Mouse (Mus musculus) kidney, adult 11 months (tissue): Measurements from ENCODE around the gene Foxl1.
A peak's percentile ranks its signal among the peaks of the same experiment; 100 is the strongest.
"Not testable (repeated sequence)": the region's sequence is repeated elsewhere in the genome, so short reads cannot be mapped to it uniquely, and the experiment has no call there.

Experiments
- DNase-seq: peaks from one replicate; pipeline ENCODE4 v3.0.0; 2022

The Foxl1 gene

DNA sequence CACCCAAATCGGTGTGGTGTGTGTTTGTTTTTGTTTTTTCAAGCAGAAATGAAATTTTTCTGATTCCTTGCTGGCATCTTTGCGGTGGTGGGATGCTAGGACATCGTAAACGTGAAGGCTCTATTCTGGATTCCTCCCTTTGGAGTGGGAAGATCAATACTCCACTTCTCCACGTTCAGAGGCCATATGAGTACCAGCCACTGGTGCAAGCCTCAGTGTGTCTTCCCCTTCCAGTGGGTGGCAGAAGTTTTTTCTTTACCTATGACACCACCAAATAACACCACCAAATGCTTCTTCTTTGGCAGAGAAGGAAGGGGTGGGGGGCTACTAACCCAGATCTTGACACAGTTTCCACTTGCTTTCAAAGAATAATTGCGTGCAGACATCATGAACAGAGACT lies 1.5 kb upstream of the Foxl1 start:
- no peak for DNase-seq

GRCm38 (mm10) chr8:121126694-121127093 lies 1.0 kb upstream of the Foxl1 start:
- DNase-seq, result no peak

- no peak for DNase-seq
Observed at GRCm38 (mm10) chr8:121127291-121127701, 444 bp upstream of the Foxl1 start.

GRCm38 (mm10) chr8:121128531-121129264 lies 958 bp downstream of the Foxl1 start:
- DNase-seq, result no peak

GRCm38 (mm10) chr8:121129265-121129940 lies 1.7 kb downstream of the Foxl1 start:
- DNase-seq, result no peak

- DNase-seq, result no peak
Observed at GRCm38 (mm10) chr8:121130522-121130921, 2.8 kb downstream of the Foxl1 start.

- no peak for DNase-seq
Observed at GRCm38 (mm10) chr8:121132961-121133513, 5.3 kb downstream of the Foxl1 start.

- no peak for DNase-seq
Observed at GRCm38 (mm10) chr8:121134102-121134501, 6.4 kb downstream of the Foxl1 start.

- no peak for DNase-seq
Observed at GRCm38 (mm10) chr8:121134512-121134911, 6.8 kb downstream of the Foxl1 start.

DNA sequence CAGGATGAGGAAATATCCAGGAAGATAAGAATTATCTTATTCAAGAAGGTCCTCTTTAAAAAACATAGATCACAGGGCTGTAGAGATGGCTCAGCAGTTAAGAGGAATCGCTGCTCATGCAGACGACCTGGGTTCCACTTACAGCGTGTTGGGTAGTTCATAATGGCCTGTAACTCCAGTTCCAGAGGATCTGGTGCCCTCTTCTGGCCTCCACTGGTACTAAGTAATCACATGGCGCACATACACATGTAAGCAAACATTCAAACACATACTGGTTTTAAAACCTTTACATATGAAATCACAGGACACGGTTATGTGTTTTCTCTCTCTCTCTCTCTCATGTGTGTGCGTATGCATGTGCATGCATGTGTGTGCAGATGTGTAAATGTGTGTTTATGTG lies 9.1 kb downstream of the Foxl1 start:
- no peak for DNase-seq

- DNase-seq, result not testable (repeated sequence)
Observed at GRCm38 (mm10) chr8:121145457-121146134, 17.9 kb downstream of the Foxl1 start.

DNA sequence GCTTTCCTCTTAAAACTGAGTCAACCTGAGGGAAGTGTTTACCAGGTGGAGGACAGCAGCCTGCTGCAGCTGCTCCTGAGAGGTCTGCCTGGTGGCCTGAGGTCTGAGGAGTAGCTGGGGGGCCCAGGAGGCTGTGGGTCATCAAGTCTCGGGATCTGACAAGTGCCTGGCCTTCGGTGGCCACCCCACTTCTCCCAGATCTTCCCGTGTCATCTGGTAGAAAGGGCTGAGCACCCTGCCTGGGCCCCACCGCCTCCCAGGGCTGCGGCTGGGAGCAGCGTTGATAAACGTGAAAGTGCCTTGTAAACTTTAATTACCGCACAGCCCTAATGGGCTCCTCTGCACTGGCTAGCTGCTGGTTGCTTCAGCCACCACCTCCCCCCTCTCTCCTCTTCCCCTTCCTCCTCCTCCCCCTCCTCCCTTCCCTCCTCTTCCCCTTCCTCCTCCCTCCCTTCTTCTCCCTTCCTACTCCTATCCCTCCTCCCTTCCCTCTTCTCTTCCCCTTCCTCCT lies 20.9 kb downstream of the Foxl1 start:
- DNase-seq, result no peak

DNA sequence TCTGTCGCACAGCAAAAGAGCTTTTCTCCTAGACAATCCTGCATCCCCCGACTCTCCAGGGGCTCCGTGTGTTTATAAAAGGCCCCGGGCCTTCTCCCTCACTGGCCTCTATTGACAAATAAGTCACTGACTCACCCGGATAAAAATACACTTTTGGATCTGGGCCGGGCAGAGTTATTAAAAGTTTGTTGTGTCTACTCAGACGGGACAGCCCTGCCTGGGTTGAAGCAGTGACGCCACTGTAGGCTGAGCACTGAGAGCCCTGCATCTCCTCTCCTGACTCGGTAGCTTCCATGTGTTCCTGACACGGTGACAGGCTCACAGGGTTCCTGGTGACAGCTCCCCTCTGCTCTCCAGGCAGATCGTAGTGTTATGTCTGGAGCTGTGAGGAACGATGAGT lies 24.7 kb downstream of the Foxl1 start:
- no peak for DNase-seq

DNA sequence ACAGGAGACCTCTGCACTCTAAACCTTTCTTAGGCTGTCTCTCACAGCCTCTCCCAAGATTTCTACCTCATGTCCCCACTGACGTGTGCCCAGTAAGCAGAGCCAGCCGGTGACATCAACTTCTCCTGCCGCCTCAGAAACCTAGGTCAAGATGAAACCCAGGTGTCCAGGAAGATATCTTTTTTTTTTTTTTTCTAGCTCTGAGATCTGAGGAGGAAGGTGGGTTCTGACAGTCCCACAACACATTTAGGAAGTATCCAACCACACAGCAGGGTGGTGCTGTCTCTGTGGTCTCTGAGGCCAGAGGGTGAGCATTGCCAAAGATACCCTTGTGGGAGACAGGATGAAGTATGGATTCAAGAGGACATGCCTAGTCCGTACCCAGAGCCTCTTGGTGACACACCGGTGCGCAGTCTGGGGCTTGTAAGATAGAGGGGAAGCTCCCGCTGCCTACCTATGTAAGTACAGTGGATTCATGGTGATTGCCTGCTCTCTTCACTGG lies 29.3 kb downstream of the Foxl1 start:
- DNase-seq, result no peak

- DNase-seq, result no peak
Observed at GRCm38 (mm10) chr8:121158812-121159211, 31.1 kb downstream of the Foxl1 start.

DNA sequence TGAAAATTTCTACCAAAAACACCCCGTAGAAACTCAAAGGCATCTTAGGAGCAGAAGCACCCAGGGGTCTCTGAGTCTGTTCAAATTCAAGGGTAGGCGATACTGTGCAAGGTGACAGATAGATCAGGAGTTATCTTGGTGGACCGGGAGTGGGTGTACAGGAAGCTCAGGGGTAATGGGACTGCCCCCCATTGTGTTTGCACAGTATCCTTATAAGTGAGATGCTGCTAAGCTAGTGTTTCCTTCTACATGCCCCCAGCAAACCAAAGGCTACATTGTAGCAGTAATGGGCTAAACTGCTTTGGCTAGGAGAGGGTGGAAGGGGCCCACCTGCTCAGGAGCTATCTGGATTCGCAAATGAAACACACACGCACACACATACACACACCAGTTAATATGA lies 33.7 kb downstream of the Foxl1 start:
- no peak for DNase-seq

- no peak for DNase-seq
Observed at GRCm38 (mm10) chr8:121162413-121162812, 34.7 kb downstream of the Foxl1 start.

DNA sequence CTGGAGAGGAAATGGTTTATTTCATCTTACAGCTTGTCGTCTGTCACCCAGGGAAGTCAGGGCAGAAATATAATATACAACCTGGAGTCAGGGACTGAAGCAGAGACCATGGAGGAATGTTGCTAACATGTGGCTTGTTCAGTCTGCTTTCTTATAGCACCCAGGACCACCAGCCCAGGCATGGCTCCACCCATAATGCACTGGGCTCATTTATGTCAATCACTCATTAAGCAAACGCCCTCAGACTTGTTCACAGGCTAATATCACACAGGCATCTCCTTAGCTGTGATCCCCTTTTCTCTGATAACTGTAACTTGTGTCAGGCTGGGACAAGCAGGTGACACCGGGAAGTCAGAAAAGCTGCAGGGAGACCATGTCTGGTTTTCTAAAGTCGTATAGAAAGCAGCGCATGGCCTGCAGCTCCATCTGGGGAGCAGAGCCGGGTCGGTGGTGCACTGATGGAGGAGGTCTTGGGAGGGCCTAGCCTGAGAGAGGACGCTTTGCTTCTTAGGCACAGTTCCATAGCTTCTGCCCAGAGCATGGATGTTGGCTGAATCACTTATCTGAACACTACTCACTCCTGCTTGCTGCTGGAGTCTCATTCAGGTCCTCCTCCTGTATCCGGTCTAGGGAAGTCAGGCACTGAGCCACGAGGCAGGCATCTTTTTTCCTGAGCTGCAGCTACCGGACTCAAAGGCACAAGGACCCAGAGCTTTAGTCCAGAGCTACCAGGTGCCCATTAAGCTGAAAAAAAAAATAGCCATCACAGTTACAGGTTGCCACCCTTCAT lies 35.4 kb downstream of the Foxl1 start:
- no peak for DNase-seq

DNA sequence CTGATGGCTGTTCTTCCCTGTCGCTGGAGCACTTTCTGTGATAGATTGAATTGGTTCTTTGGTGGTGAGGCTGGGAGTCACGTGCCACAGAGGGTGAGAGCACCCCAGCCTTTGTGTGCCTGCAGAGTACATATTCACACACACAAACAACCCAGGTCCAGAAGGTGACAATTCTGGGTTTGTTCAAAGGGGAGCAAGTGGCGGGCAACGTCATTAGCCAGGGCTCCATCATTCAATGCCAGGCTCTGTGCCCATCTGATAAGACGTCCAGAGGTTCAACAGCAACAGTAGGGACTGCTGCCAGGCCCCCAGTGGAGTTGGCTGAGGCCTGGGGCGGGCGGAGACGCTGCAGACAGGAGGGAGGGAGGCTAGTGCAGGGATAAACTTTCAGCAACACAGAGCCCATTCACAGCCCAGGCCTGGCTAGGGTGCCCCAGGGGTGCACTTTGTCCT lies 36.3 kb downstream of the Foxl1 start:
- peak; percentile 54 for DNase-seq

DNA sequence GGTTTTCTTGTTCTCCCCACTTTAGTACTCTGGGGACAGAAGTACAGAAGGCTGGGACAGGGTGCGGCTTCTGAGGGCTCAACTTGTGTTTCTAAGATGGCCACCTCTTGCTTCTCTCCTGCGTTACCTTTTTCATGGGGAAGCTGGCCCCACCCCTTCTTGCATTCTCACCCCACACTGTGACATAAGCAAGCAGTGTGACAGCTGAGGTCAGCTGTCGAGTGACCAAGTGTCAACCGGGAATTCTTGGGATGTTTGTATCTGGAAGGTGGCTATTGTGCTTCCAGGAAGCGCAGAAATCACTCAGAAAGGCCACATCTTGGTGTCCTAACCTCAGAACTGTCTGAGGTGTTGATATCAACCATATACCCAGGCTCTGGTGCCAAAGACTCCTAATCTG lies 40.3 kb downstream of the Foxl1 start:
- no peak for DNase-seq

DNA sequence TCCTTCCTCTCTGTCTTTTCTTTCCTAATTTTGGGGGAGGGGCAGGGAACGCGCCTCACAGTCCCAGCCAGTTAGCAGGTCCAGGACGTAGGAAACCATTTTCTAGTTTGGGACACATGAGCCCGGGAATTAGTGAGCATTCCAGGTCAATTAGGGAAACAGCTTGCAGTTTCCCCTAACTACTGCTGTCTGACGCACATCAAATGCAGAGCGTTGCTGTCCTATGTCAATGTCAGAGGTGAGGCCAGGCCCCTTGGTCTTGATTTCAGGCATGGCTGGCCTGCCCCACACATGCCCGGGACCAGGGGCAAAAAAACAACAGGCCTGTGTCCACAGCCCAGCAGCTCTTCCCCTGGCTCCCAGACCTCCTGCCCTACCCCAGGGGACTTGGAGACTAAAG lies 42.4 kb downstream of the Foxl1 start:
- DNase-seq, result no peak
